Mouse (Mus musculus) mouse embryonic stem cell (cell line): ENCODE measurements around the gene Rhox9.
"Not testable (repeated sequence)": the region's sequence is repeated elsewhere in the genome, so short reads cannot be mapped to it uniquely, and the experiment has no call there.

ENCODE experiments used
- in situ Hi-C, 2 experiments: fragments of 300-500 bp; cut with MboI; formaldehyde crosslinking; loops; 1 replicate in 1 of 2; 3 replicates in 1 of 2; pipeline ENCODE4 v1.14.3; 2019 to 2020; ENCODE audit warnings: low sequenced_read_pairs in 2 of 2, low pct_unique_long_range_greater_than_20kb in 1 of 2, mixed read lengths in 1 of 2; ENCODE audit not compliant: unreplicated experiment in 1 of 2

Rhox9 gene

GRCm38 (mm10) chrX:37901670-37902069, at the start of gene Rhox9:
TSS of gene Rhox9 (minus strand) at chrX:37901770.
- in situ Hi-C loops: loop anchor here in 1 of 2 experiments (10.0 kb wide), 1 partner anchor 707 kb away; the partner anchor contains the start of genes Ndufa1 and Rnf113a1

- in situ Hi-C loops: no loop called here
These were observed 14.7 kb upstream of the Rhox9 start for GRCm38 (mm10) chrX:37916311-37916710.

GRCm38 (mm10) chrX:37908581-37908980, 7.0 kb upstream of the Rhox9 start:
- in situ Hi-C loops: loop anchor here in 1 of 2 experiments (10.0 kb wide), 1 partner anchor 714 kb away; the partner anchor contains the start of genes Ndufa1 and Rnf113a1

- in situ Hi-C loops: loop anchor here in 1 of 2 experiments (10.0 kb wide), 1 partner anchor 709 kb away; the partner anchor contains the start of genes Ndufa1 and Rnf113a1
These were observed 2.2 kb upstream of the Rhox9 start for GRCm38 (mm10) chrX:37903727-37904126.

- in situ Hi-C loops: not testable (repeated sequence)
These were observed 4.4 kb downstream of the Rhox9 start, which contains the start of gene Rhox7b for GRCm38 (mm10) chrX:37897132-37897531. TSS of gene Rhox7b (minus strand) at chrX:37897232.

GRCm38 (mm10) chrX:37878844-37879243, 22.7 kb downstream of the Rhox9 start, which contains the start of gene Rhox8:
TSS of gene Rhox8 (minus strand) at chrX:37878944.
- in situ Hi-C loops: no loop called here

GRCm38 (mm10) chrX:37871641-37872040, 29.9 kb downstream of the Rhox9 start:
- in situ Hi-C loops: no loop called here
